Mouse (Mus musculus) layer of hippocampus, adult 9-10 months (tissue): Measurements from ENCODE around the gene Foxd2.

Experiments
- DNase-seq: peaks from one replicate; pipeline ENCODE4 v3.0.0; 2022; ENCODE audit warnings: low spot score

Foxd2 gene

GRCm38 (mm10) chr4:114912705-114913593 is 4.3 kb upstream of the Foxd2 start:
- no peak for DNase-seq

- no peak for DNase-seq
These were observed 1.2 kb upstream of the Foxd2 start for GRCm38 (mm10) chr4:114909602-114910484.

GRCm38 (mm10) chr4:114907951-114908828 is 483 bp downstream of the Foxd2 start:
- no peak for DNase-seq

- no peak for DNase-seq
These were observed 1.4 kb downstream of the Foxd2 start for GRCm38 (mm10) chr4:114907056-114907917.

GRCm38 (mm10) chr4:114905969-114906680 is 2.5 kb downstream of the Foxd2 start:
- no peak for DNase-seq

GRCm38 (mm10) chr4:114905501-114905900 is 3.2 kb downstream of the Foxd2 start:
- DNase-seq: no peak

GRCm38 (mm10) chr4:114903422-114903782 is 5.3 kb downstream of the Foxd2 start:
- DNase-seq: no peak

GRCm38 (mm10) chr4:114902641-114903421 is 5.8 kb downstream of the Foxd2 start:
- DNase-seq: no peak

- no peak for DNase-seq
These were observed 6.9 kb downstream of the Foxd2 start for GRCm38 (mm10) chr4:114901643-114902351.

GRCm38 (mm10) chr4:114900866-114901642 is 7.6 kb downstream of the Foxd2 start:
- no peak for DNase-seq

- no peak for DNase-seq
These were observed 8.8 kb downstream of the Foxd2 start for GRCm38 (mm10) chr4:114899885-114900284.

GRCm38 (mm10) chr4:114897853-114898252 is 10.8 kb downstream of the Foxd2 start:
- DNase-seq: no peak

- no peak for DNase-seq
These were observed 26.4 kb downstream of the Foxd2 start for GRCm38 (mm10) chr4:114882232-114882631.

- DNase-seq: no peak
These were observed 32.2 kb downstream of the Foxd2 start for GRCm38 (mm10) chr4:114876441-114876972.

- no peak for DNase-seq
These were observed 38.7 kb downstream of the Foxd2 start for GRCm38 (mm10) chr4:114869765-114870490.

- no peak for DNase-seq
These were observed 45.5 kb downstream of the Foxd2 start for GRCm38 (mm10) chr4:114863166-114863565.

GRCm38 (mm10) chr4:114858426-114858825 is 50.2 kb downstream of the Foxd2 start:
- no peak for DNase-seq
